Mouse (Mus musculus) gastrocnemius, adult 8-10 months (tissue): ENCODE data around the gene Hlcs. TPM values are rescaled to one million over a fixed set of nuclear protein-coding genes. Genes with fewer than 3 reads are reported as not detected.
"Not testable (repeated sequence)": the region's sequence is repeated elsewhere in the genome, so short reads cannot be mapped to it uniquely, and the experiment has no call there.

Source experiments
- DNase-seq, 2 experiments: peaks; one replicate each; pipeline ENCODE4 v3.0.0; 2022; ENCODE audit warnings: low spot score in 2 of 2
- total RNA-seq, 4 experiments: library from RNA; stranded (reverse); gene quantifications; 2 replicates each; pipeline ENCODE4 v1.2.4; 2022

Gene Hlcs
- 10 to 100 TPM in 2 of 4 experiments, 1 to 10 TPM in 2; 7.9 to 10.8 (median 9.8) TPM for total RNA-seq

DNA sequence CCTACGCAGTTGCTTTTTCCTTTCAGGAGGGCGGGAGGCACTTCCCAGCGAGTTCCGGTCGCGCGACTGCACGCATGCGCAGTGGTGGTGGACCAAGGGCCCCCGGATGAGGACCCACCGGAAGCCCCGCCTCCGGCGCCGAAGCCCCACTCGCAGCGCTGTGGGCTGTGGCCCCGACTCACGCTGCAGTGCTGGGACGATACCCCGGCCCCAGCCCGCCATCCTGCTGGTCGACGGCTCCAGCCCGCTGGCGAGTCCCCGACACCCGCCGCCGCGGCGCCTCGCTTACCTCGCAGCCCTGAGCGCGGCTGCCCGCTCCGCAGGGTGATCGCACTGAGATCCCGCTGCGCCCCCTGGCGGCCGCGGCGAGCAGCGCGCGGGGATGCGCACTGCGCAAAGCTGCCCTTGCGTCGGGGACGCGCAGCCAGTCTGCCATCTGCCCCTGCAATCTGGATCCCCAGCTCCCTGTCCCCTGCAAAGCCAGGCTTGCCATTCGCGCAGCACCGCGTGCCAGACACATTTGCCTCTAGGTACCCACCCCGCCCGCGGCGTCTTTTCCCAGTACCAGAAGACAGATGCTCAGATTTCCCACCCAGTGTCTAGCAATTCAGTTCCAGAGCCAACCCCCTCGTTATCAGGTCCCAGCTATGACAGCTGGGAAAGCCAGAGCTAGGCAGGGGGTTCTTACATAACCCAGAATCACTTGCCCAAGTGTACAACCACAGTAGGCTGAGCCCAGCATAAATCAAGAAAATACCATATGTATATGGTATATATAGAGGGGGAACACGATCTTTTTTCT, at the start of gene Hlcs:
Hlcs (minus strand) TSS at position 343 of the 802 bp plus-strand sequence.
- peak; percentile 94 to 96 for DNase-seq

DNA sequence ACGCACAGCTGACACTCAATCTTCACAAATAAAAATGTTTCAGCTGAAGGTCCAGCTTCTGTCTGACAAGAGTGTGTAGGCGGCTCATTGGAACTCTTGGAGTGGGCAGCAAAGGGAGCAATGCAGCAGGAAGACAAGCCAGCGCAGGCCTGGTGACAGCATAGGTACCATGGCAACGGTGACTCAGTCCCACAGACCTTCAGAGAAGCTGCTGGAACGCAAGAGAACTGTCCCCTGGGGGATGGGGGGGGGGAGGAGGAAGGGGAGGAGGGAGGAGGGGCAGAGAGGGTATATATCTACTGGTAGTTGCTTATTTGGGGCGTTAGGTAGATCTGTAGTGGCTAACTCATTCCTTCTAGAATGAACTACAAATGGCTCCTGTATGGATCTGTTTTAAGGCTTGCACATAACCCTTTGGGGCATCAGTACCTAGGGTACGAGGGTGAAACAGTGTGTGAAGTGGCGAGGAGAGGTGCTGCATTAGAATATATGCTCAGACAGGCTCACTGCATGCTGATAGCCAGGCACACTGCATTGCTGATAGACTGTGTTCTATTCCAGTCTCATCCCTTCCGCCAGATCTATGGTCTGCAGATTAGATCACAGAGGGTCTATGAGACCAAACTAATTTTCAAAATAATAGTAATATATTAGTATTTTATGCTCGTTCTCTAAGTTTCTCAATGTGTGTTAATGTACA, 49.0 kb upstream of the Hlcs start:
- no peak for DNase-seq

DNA sequence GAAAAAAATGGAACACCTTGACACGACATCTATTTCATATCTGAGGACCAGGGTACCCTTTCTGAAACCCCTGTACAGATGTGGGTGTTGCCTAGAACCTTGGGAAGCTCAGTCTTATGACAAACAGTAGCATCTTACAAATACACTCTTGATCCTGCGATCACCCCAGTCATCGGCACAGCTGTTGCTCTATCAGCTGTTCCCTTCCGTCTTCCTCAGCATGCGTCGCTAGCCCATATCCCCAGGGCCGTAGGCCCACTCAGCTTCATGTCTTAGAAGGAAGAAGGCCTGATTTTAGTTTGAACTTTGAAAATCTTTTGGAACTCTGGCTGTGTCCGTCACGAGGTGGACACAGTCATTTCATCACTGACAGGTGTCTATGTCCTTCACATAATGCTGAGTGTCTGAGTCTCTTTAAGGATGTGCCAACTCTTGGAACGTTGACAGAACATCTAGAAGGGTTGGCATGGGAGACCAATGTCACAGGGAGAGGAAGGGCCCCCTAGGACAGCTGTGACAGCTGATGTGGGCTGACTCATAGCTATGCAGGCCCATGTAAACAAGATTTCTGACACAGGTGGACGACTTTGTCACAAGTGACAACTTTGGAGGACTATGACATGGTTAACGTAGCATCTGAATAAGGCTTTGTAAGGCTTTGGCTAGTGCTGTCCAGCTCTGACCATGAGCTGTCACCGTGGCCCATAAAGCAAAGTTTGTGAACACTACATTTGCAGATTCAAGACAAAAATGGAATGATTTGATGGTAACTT, 47.4 kb upstream of the Hlcs start:
- no peak for DNase-seq

DNA sequence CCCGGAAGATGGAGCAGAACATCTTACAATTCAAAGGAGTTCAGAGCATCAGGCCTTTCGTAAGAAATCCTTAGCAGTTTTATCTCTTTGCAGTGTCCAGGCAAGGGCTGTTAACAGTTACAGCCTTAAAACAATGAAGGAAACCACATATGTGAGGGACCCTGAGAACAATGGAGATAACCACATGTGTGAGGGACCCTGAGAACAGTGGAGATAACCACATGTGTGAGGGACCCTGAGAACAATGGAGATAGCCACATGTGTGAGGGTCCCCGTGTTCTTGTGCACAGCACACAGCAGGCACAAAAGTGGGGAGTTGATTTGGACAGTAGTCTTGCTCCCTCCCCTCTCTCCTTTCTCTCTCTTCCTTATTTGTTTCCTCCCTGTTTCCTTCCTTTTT, 44.7 kb upstream of the Hlcs start:
- no peak for DNase-seq

DNA sequence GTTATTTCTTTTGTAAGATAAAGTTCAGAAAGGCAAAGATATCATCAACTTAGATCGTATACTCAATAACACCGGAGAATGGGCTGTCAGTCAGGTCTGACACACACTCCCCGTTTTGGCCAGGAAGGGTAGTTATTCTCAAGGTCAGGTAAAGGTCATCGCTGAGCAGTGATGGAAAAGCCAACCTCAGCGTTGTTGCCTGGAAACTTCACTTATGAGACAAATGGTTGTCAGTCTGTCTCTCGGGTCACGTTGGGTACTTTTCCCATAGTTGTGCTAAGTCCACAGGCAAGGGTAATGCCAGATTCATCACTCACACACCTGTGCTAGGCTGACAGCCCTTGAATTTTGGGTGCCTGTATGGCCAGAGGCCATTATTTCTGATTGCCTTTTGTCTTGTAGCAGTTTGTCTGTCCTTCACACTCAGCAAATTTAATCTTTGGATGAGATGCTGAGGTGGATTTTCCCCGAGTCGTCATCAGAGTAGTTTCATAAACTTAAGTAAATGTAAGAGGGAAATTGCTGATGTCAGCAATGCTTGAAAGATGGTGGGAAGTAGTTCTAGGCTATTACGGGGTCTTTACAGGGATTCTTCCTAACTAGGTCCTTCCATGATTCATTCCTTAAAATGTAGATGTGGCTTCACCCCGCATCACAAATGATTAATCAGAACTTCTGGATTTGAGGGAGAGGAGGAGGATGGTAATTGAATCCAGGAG, 43.6 kb upstream of the Hlcs start:
- no peak for DNase-seq

DNA sequence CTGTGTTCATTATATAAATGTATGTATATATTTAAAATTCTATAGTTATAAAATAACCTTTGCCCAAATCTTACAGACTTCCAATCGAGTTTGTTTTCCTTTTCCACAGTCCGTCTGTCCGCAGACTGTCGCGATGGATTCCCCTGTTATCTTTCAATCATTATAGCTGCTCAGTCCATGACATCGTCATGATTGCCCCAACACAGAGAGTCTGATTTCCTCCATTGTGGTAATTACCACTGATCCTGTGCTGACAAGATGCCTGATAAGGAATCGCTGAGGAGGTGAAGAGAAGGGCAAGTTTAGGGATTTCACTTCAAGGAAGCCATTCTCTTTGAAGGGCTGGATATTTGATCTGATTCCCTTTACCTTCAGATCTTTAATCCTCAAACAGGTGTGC, 42.7 kb upstream of the Hlcs start:
- no peak for DNase-seq

DNA sequence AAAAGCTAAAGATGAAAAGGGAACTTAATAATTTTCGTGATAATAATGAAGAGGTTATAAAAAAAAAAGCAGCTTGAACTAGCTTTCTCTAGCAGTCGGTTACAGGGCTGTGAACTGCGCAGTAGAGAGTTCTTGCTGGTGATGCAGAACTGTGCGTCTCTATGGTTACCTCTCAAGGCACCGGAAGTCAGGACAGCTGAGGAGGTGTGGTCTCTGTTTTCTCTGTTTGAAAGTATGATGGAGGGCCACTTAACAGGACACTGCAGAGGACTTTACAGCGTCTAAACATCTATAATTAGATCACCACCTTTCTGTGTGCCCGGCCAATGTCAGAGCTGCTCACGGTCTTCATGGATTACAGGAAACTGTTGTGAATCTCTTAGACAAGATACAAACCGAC, 41.1 kb upstream of the Hlcs start:
- DNase-seq: no peak

DNA sequence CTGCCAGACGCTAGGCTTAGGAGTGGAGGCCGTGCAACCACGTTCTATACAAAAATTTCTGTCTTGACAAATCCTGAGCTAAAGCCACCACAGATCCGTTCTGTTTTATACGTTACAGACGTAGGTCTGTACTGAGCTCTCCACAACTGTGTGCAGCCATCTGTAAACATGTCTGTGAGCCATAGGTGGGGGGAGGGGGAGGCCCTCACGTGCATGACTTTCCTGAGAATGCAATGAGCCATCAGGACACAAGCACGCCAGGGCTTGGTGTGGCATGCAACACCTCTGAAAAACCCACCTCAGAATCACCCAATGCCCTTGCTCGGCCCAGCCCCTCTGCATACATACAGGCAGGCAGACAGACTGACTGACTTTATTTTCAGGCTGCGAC, 36.9 kb upstream of the Hlcs start:
- no peak for DNase-seq

DNA sequence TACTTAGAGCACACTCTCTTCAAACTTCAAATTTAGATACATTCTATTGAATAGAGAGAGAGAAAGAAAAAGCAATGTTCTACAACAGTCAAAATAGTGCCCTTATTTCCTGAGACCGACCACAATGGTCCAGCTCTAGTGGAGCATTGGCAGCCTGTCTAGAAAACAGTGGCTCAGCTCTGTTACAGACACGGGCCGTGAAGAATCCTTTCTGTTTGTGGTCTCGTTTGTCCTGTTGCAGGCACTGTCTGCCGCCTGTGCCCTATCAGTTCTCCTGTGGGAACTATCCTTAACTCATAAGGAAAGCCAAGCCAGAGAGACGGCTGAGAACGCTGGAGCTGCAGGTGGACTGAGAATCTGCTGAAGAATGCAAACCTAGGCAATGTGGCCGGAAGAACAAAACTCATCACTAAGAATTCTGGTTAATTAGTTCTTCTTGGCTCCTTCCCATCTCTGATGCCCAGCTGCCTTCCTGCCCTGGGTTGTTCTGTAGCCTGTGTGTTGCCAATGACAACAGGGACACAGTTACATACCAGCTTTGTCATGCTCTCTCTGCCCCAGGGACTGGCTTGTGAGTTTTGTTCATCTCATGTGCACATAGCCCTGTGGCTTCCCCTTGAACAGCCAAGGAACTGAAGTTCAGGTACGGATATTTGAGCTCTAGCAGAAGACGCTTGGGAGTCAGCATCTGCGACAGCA, 36.4 kb upstream of the Hlcs start:
- no peak for DNase-seq

DNA sequence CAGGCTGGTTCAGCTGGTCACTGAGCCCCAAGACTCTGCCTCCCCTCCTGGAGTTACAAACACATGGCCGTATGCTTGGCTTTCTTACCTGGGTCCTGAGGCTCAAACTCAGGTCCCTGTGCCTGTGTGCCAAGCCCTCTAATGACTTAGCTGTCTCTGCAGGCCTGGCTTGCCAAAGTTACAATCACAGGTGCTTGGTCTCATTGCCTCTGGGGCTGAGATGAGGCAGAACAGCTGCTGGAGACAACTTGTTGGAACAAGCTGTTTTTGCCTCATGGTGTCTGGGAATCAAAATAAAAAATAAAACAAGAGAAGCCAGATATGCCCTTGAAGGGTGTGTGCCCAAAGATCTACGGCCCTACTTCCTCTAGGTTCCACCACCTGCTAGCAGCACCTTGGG, 35.4 kb upstream of the Hlcs start:
- no peak for DNase-seq

- DNase-seq: no peak
These were observed 33.8 kb upstream of the Hlcs start for GRCm38 (mm10) chr16:94347080-94347731.

GRCm38 (mm10) chr16:94345733-94346132, 32.4 kb upstream of the Hlcs start:
- no peak for DNase-seq

- DNase-seq: not testable (repeated sequence)
These were observed 26.1 kb upstream of the Hlcs start for GRCm38 (mm10) chr16:94339164-94340160.

DNA sequence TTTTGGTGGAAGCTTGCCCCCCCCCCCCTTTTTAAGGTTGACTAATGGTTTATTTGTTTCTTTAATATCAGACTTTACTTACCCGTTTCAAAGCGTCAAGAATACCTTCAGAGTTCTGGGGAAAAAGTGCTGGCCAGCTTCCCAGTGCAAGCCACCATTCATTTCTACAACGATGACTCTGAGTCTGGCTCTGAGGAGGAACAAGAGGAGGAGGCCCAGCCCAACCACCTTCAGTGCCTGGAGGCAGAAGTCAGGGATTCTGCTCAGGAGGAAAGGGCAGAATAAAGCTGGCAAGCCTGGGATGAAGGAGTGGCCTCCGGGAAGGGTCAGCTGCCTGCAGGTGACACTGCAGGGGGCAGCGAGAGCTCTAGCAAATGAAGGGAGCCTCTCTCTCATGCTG, 22.3 kb upstream of the Hlcs start:
- DNase-seq: no peak

DNA sequence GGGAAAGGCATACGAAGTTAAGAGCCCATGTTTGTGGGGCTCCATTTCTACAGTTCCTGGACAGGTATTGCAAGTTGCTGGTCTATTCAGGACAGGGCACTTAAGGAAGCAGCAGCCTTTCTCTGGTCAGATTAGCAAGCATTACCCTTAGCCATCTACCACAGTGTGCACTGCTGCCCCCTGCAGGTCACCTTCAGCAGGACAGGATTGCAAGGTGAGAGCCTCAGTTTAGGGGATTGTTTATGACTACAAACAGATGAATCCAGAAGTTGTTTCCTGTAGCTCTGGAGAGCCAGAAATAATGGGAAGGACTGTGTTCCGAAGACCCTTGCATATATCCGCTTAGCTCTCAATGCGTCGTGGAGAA, 18.5 kb upstream of the Hlcs start:
- DNase-seq: peak; percentile 49 to 58

DNA sequence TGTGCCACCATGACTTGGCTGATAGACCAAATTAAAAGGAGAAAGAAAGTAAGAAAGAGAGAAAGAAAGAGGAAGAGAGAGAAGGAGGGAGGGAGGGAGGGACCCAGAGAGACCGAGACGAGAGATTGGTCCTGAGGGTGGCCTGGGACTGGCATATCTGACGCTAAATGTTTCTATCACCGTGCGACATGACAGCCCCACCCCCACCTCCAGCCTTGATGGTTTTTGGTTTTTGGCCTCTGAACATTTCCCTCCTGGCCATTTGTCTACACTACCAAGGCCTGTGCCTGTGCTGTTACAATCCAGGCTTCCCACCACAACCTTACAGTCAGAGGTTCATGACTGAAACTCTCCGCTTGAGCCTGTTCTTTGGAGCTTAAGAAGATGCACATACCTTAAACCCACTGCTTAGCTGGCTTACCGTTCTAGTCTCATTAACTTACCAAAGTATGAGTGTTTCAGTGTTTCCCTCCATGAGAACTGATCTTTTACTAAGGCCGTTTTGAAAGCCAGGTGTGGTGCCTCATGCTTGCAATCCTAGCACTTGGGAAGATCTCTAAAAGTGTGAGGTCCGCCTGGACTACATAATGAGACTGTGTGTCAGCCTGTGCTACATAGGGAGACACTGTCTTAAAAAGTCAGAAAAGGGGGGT, 18.0 kb upstream of the Hlcs start:
- DNase-seq: no peak

DNA sequence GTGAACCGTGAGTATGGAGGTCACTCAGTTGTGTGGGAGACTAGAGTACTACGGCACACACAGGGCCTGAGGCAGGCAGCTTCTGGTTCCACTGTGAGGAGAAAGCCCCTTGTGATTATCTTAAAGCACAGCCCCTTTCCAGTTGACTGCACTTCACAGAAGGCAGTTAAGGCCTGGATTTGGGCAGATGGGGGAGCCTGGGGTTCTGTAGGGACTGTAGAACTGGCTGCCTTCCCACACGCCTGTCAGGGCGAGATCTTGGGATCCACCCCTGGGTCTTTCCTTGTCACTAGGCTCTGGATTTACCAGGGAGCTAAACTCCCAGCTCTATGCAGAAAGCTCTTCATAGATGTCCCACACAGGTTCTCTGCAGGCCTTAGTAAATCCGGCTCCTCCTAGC, 17.1 kb upstream of the Hlcs start:
- DNase-seq: no peak
